Mouse (Mus musculus) stomach, postnatal 0 days (tissue): ENCODE data around the gene Fcer1g.

Experiments used
- CTCF ChIP-seq: IDR thresholded peaks from 2 replicates; pipeline ENCODE4 v1.5.1; 2016; ENCODE audit warnings: antibody characterized with exemption, low read depth, mild to moderate bottlenecking, moderate library complexity
- EP300 ChIP-seq: optimal IDR thresholded peaks from 2 replicates; pipeline ENCODE3; 2016; ENCODE audit warnings: antibody characterized with exemption

DNA sequence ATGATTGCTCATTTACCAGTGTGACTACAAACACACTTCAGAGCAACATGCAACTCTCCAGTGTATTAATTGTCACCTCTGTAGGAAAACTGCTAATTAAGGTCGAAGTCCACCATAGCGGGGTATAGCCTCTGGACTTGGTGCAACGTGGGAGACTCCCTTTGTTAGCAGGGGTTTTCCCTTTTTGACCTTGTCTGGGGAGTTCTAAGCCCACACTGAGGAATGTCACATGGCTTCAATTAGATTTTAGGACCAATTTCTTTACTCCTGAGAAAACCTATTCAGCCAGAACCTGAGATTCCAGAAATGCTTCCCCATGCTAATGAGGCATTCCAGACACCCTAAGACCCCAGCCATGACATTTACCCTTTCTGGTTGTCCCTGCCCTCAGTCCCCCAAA, 4.0 kb downstream of the Fcer1g start:
- TF ChIP-seq CTCF = no peak
- TF ChIP-seq EP300 = no peak
